Mouse (Mus musculus): ENCODE measurements around the gene Fam19a2.

Fam19a2 gene

DNA sequence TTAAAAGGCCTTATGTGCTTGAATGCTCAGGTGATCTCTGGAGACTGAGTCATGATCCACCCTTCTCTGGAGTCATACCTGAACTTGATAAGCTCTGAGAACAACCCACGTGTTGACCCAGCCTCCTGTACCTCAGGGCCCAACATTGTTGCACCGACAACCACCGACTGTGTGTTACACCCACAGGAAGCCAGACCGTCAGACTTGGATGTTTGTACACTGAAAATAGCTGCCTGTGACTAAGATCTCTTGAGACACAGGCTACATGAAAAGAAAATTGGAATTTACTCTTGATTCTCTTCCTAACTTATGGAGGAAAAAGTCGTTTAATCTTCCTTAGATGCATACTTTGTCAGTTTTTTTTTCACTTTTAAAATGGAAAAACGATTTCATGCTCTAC, 121.8 kb downstream of the Fam19a2 start:
- no peak for DNase-seq (ENCODE audit: low read depth, low spot score)

DNA sequence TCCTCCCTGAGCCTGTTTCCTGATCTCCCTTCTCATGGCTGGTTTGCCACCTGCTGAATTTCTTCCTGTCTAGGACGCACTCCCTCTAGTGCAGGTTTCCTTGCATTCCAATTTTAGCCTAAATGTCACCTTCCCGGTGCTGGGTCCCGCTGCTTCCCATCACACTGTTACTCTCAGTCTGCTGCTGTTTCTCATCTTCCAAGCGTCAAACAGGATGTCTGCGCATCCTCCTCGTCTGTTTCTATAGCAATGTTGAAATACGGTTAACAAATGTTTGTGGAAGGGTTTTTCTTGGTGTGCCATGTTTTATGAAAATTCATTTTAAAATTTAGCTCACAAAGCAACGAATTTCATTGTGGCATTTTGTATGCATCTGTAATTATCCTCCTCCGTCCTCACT, 131.6 kb downstream of the Fam19a2 start:
- no peak for DNase-seq (ENCODE audit: low read depth, low spot score)

DNA sequence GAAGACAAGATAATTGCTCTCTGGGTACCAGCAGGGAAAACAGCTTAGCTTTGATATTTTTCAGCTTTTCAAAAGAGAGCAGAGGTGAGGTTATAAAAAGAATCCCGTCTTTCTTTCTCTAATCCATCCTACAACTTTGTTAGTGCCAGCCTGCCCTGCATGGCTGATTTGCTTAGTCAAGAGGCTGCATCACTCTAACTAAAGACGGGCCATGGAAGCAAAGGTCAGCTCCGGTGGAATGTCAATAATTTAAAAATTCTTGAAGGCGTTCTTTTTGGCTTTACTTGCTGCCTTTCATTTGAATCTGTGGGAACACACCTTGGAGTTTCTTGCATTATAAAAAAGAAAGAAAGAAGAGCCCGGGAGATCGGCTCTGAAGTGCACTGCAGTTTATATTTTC, 134.3 kb downstream of the Fam19a2 start:
- no peak for DNase-seq (ENCODE audit: low read depth, low spot score)

DNA sequence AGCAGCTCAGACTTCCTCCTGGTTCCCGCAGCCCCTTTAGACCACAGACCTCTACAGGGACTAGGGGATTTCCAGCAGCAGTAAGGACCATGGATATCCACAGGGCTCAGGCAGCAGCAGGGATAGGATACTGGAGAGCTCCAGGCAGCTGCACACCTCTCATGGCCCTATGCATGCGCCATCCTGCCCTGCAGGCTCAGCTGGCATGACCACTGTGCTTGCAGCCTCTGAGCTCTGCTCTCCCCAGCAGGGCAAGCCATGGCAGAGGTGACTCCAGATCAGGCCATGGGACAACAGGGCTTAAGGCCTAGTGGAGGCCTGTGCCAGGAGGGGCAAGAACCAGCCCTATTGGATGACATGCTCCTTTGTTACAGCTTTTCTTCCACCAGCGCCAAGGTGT, 137.4 kb downstream of the Fam19a2 start:
- DNase-seq (ENCODE audit: low read depth, low spot score): no peak

DNA sequence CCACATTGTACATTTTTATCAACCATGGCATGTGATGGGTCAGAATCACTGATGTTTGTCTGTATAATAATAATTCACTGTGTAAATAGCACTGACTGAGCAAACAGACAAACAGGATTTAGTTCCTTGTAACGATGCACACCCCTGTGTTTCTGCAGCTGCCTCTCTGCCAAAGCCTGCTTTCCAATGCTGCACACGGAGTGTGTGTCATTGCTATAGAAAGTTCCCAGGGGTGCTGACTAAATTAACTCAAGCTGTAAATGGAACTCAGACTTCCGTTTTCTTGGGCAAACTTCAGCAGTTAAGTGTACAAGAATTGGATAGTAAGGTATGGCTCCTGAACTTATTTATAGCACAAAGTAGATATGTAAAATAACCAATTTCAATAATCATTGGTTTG, 138.7 kb downstream of the Fam19a2 start:
- DNase-seq (ENCODE audit: low read depth, low spot score): no peak

DNA sequence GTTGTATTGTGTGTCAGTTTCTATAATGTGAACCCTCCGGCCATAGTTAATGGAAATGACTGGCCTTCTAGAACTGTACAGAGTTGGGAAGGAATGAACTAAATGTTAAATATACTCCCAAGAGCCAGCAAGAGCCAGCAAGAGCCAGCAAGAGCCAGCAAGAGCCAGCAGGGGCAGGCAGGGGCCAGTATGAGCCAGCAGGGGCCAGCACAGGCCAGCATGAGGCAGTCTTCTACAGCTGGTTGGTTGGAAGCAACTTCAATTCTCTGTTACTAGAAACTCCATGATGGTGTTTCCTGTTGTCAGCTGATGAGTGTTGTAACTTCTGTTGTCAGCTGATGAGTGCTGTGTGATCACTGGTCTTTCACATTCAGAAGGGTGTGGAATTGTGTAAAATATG, 151.2 kb downstream of the Fam19a2 start:
- DNase-seq (ENCODE audit: low read depth, low spot score): no peak

DNA sequence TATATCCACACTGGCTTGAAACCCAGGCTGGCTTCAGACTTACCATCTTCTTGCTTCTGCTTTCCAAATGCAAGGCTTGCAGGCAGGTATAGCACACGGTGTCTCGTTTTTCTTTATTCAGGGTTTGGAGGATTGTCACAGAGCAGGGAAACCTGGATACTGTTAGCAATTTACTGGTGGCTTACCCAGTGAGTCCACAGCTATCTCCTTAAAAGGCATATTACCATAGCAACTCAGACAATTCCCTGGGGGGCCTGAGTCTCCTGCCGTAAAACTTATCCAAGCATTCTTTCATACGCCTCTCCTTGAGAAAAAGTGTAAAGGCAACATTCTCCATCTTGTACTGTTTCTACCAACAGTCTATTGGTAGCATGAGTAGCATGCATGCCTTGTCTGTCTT, 152.2 kb downstream of the Fam19a2 start:
- no peak for DNase-seq (ENCODE audit: low read depth, low spot score)

DNA sequence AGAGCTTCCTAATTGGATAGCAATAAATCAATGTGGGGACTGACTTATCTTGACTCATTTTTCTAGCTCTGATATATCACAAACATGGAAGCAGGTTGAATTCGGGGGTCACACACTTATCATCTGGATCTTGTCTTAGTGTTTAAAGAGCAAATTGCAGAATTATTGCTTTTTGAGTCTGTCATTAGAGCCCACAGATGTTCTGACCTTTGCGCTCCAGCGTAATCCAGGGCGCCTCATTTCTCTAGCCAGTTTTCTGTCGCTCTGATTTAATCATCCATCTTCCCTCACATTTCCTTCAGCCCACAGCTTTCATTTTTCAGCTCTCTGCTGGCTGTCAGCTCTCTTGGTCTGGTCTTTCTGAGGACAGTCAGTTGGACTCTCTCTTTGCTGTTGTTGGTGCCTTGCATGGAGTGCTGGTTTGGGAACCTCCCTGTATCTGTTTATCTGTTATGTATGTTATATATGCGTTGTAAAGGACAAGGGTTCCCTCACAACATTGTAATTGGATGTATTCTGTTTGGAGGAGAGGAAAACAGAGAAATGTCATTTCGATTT, 154.9 kb downstream of the Fam19a2 start:
- peak; percentile 18 for DNase-seq (ENCODE audit: low read depth, low spot score)

DNA sequence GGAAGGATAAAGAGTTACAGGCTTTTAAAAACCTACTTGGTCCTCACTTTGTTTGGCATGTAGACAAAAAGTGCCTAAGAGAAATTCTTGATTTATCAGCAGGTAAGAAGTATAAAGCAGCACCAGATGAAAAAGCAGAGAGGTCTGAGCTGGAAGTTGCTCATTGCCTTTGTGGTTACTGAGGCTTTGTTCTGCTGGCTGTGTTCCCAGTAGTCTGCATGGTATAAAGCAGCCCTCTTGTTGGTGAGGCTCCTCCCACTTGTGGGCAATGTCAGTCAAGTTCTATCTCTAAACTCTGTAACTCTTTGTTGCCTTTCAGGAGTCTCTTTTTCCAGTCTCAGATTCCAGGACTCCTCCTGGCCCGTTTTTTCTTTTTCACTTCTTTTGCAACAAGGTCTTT, 156.5 kb downstream of the Fam19a2 start:
- no peak for DNase-seq (ENCODE audit: low read depth, low spot score)

DNA sequence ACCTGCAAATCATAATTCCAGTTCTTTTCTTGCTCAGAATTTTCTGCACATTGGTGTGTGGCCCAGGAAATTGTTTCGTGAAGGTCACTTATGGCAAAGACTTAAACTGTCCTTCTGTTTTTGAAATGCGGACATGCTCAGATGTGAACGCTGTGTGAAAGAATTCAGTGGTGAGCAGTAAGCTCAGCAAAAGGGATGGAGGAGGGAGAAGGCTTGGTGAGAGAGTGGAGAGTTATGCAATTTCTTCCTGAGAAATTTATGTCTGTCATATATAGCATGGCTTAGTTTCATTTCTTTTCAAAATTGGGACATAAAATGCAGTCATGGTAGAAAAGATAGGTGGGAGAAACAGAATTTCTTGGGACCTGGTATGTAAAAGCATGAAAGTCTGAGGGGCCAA, 160.7 kb downstream of the Fam19a2 start:
- DNase-seq (ENCODE audit: low read depth, low spot score): no peak

DNA sequence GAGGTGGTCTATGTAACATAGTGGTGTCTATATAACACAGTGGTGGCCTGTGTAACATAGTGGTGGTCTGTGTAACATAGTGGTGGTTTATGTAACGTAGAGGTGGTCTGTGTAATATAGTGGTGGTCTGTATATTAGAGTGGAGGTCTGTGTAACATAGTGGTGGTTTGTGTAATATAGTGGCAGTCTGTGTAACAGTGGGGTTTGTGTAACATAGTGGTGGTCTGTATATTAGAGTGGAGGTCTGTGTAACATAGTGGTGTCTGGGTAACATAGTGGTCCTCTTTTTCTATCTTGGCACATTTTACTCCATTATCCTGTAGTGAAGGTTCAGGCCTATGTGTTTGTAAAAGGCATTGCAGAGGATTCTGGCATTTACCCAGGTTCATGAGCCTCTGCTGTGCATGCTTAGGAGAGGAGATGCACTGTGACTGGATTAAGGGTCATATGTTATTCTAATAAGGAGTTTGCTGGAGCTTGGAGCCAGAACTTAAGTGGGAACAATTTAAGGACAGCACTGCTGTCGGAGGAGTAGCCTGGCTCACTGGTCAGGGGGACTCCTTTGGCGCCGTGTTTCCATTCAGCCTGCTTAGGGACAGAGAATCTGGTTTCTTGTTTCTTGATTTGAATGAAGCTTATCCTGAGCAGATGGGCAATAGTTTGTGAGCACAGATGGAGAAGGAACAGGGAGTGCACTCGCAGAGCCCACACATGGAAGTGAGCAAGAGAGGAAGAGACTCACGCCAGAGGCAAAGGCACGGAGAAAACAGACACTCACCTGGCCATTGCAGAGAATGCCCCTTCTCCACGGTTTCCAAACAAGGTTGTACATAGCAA, 162.9 kb downstream of the Fam19a2 start:
- DNase-seq (ENCODE audit: low read depth, low spot score): no peak

DNA sequence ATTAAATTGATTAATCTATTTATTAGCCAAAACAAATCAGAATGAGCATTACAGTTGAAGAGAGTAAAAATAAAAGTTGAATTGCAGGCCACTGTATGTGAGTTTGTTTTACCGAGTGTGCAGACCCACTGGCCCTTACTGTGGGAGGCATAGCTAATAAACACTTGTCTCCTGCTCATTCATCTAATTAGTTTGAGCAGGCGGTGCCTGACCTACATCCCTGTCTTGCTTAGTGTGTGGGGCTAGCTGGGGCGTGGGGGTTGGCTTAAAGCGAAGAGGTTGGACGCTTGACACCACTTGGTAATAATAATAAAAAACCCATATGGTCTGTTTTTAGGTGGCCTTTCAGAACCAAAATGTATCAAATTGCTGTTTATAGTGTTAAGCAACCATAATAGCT, 167.8 kb downstream of the Fam19a2 start:
- no peak for DNase-seq (ENCODE audit: low read depth, low spot score)

DNA sequence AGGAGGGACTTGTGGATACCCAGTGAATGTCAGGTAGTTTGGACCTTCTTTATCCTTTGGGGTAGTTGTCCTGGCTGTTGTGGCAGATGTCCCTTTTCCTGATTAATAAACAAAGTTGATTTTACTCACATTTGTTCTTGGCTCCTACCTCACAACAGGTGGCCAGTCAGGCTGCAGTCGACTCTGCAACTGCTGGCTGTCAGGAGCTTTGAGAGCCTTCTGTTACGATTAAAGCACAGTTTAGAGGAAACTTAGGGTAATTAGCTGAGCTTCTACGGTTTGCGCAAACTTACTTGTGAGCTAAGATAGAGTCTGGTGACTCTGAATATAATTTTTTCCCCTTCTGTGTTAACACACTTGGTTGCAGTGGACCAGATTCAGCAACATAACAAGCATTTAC, 173.8 kb downstream of the Fam19a2 start:
- DNase-seq (ENCODE audit: low read depth, low spot score): no peak

DNA sequence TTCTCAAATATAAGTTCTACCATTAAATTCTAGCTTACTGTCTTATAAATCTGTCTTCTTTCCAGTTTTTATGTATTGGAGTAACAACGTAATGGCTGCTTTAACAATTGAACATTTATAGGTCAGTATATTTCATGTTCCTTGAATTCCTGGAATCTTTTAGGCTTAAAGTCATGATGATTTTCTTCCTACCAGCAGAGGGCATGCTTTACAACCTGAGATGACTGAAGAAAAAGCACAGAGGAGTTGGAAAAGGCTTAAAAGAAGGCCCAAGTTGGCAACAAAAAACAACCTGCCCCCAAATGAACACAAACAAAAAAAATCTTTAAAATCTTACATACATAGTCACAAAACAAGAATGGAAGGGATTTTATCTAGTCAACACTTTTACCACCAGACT, 193.0 kb downstream of the Fam19a2 start:
- no peak for DNase-seq (ENCODE audit: low read depth, low spot score)

DNA sequence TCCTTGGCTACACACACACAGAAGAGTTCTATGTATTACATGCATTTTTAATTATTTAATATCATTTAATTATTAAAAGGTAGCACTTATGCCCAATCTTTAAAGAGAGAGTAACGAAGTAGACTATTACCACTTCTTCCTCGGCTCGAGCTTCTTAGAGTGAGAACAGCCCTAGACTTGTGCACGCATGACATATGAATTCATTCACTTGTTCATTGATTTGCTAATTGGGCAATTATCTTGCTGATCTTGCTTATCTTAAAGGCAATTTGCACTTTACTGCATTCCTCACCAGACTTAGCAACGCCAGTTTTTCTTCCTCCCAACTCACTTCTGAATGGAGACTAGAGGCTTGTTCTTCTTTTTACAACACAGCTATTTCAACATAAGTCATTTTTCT, 196.7 kb downstream of the Fam19a2 start:
- DNase-seq (ENCODE audit: low read depth, low spot score): no peak

DNA sequence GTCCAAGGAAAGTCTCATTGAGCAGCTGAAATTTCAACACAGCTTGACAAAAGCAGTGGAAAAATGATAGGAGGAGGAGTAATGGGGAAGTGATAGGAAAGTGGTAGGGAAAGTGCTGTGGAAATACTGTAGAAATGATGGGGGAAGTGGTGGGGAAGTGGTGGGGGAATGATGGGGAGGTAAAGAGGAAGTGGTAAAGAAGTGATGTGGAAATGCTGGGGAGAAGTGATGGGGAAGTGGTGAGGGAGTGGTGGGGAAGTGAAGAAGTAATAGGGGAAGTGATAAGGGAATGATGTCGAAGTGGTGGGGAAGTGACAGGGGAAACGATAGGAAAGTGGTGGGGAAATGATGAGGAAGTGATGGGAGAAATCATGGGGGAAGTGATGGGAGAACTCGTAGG, 198.5 kb downstream of the Fam19a2 start:
- no peak for DNase-seq (ENCODE audit: low read depth, low spot score)

DNA sequence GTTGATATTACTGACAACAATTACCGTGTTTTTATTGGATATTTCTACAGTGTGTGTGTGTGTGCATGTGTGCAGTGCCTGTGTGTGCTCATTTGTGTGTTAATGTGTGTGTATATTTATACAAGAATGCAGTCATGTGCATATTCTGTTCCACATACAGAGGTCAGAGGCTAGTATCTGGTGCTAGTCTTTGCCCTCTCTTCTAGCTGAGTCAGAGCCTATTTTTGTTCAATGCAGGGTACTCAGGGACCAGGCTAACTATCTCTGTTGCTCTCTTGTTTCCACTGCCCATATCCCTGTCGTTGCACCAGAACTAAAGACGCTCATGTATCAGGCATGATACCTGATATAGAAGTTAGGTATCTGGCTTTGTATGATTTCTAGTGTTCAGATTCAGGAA, 251.0 kb downstream of the Fam19a2 start:
- DNase-seq (ENCODE audit: low read depth, low spot score): no peak

DNA sequence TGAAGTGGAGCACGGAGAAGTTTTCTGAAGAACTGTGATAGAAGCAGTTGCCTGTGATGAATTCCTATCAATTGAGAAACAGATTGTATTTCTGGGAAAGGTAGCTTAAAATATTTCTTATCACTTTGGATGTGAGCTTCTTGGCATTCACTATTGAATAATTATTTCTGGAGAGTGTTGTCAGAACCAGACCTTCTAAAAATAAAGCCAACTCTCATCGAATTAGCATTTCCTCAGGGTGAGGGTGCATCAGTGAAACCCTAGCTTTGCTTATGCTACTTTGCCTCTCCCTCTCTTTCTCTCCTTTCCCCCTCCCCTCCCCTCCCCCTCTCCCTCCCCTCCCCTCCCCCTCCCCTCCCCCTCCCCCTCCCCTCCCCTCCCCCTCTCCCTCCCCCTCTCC, 256.8 kb downstream of the Fam19a2 start:
- no peak for DNase-seq (ENCODE audit: low read depth, low spot score)

DNA sequence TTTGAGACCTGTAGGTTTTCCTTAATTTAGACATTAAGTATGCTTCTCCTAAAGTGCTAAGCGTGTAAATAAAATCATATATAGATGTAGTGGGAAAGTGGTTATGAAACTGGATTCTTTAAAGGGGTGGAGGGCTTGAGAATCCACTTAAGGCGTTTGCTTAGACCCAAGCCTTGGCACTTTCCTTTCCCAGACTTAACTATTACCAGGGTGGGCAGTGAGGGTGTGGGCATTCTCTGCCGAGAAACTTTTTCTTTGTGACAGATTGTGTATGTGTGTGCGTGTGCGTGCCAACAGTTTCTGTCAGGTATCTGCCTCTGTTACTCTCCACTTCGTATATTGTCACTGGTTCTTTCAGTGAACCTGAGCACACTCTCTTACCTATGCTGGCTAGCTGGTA, 257.4 kb downstream of the Fam19a2 start:
- DNase-seq (ENCODE audit: low read depth, low spot score): no peak

DNA sequence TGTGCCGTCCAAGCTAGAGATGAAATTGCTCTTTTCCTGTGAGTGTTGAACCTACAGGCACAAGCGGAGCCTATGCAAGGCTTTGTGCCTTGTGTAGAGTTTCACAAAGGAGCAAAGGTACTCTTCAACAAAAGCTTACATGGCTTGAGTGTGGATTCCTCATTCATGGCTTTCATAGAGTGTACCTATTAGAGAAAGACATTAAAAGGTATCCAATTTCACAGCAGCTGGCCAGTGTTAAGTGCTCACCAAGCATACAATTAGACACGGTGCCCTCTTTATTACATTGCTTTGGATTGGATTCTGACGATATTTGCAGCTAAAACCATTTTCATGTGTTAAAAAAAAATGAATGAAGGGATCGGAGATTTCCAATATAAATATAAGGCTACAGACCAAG, 261.6 kb downstream of the Fam19a2 start:
- no peak for DNase-seq (ENCODE audit: low read depth, low spot score)

DNA sequence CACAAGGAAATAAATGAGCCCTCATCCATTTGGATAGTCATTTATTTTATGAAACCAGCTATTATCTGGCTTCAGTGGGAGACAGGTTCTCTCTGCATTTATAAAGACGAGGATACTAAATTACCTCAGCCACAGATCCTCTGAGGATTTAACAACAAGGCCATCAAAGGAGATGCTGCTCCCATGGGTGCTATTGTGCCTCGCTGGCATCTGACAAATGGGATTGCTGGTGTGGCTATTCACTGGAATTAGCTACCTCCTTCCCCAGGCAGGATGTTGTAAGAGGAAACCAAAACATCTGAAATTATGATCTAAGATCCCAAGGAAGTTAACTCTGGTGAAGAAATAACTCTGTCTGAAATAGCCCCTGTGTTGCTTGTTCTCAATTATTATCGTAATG, 262.3 kb downstream of the Fam19a2 start:
- DNase-seq (ENCODE audit: low read depth, low spot score): no peak

DNA sequence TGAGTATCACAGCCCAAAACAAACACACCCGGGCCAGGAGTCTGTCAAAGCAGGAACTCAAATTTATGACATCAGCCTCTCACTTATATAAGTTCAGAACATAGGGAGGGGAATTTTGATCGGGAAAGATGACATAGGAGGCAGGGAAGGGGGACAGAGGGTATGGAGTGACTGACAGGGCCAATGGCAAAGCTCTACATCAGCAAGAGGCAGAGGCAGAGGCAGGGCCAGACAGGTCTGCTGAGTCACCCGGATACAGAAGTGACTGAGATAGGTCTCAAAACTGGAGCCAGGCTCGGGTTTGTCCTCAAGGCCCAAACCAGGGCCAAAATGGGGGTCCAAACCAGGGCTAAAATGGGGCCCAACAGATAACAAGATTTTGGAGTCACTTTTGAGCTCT, 272.3 kb downstream of the Fam19a2 start:
- DNase-seq (ENCODE audit: low read depth, low spot score): no peak

DNA sequence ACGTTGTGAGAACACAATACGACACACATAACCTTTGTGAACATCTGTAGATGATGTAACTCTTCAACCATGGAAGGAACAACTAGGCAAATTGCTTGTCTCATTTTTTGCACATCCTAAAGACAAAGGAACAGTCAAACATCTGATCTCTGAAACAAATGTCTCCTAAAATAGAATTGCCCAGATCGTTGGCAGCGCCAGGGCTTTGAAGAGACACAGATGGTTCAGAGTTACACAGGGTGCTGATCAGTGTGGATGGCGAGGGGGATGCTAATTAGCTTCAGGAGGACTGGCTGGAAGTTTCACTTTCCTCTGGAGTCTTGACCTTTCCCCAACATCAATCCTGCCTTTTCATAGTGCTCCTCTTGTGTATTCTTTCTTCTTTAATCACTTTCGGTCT, 284.6 kb downstream of the Fam19a2 start:
- no peak for DNase-seq (ENCODE audit: low read depth, low spot score)

DNA sequence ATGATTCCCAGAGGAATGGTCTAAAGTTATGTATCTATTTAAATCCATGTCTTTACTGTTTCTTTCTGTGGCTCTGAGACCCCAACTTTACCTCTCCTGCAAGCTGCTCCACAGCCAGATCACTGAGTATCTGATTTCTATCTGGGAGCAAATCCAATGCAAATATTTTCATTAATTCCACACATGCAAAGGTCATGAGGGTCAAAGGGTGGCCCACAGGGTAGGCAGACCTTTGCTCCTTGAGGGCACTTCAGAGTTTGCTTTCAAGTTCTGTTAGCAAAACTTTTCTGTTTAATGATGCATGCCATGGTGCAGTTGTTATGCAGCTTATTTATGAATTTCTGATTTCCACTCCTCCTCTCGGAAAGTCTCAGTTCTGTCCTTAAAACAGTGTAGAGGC, 303.9 kb downstream of the Fam19a2 start:
- no peak for DNase-seq (ENCODE audit: low read depth, low spot score)
